Mouse (Mus musculus) heart, embryonic 13.5 days (tissue): ENCODE data around the gene Acsbg1. TPM values are rescaled to one million over a fixed set of nuclear protein-coding genes. Genes with fewer than 3 reads are reported as not detected.

Source experiments
- ATAC-seq: fragments of 200-750 bp; cut with Nextera tagmentation; 2 replicates; pipeline ENCODE4 v1.8.0; 2017; ENCODE audit warnings: moderate TSS enrichment; ENCODE audit not compliant: insufficient number of reproducible peaks, low FRiP score, low TSS enrichment; ENCODE audit errors: extremely low read depth
- H3K27ac ChIP-seq: fragments of 300-500 bp; sonication (generic); replicated peaks from 2 replicates; pipeline ENCODE4 v1.5.1; 2015; ENCODE audit warnings: moderate library complexity, mild to moderate bottlenecking, inconsistent platforms
- H3K27me3 ChIP-seq: fragments of 300-500 bp; sonication (generic); replicated peaks from 2 replicates; pipeline ENCODE4 v1.6.1; 2015; ENCODE audit warnings: mild to moderate bottlenecking, inconsistent platforms
- H3K36me3 ChIP-seq: fragments of 300-500 bp; sonication (generic); 2 replicates; pipeline ENCODE4 v1.6.1; 2015; ENCODE audit warnings: mild to moderate bottlenecking, inconsistent platforms
- H3K4me1 ChIP-seq: fragments of 300-500 bp; sonication (generic); 2 replicates; pipeline ENCODE4 v1.6.1; 2015; ENCODE audit warnings: inconsistent platforms
- H3K4me2 ChIP-seq: fragments of 300-500 bp; sonication (generic); 2 replicates; pipeline ENCODE4 v1.6.1; 2015; ENCODE audit warnings: inconsistent platforms, mild to moderate bottlenecking, moderate library complexity
- H3K4me3 ChIP-seq: fragments of 300-500 bp; sonication (generic); 2 replicates; pipeline ENCODE4 v1.5.1; 2015; ENCODE audit warnings: moderate library complexity, mild to moderate bottlenecking, inconsistent platforms
- H3K9ac ChIP-seq: fragments of 300-500 bp; sonication (generic); 2 replicates; pipeline ENCODE4 v1.6.1; 2015; ENCODE audit warnings: inconsistent platforms, mild to moderate bottlenecking, moderate library complexity
- H3K9me3 ChIP-seq: fragments of 300-500 bp; sonication (generic); 2 replicates; pipeline ENCODE4 v1.6.1; 2016; ENCODE audit warnings: inconsistent platforms
- WGBS: fragments of 180-500 bp; shearing (Covaris S2); methylation state at CpG from one replicate; pipeline ENCODE4 v1.1.7; 2015; ENCODE audit warnings: mixed read lengths; 5-methylcytosine and 5-hydroxymethylcytosine counted together
- polyA plus RNA-seq: library from polyadenylated mRNA; unstranded; fragments of >200 nt; fragmentation: Nextera tagmentation; extraction: Ambion mirVana; gene quantifications from 2 replicates; pipeline ENCODE4 v1.2.1, GENCODE M21; 2015

The Acsbg1 gene
- polyA plus RNA-seq, 1 experiment from 2014 or later: 0.09 TPM

DNA sequence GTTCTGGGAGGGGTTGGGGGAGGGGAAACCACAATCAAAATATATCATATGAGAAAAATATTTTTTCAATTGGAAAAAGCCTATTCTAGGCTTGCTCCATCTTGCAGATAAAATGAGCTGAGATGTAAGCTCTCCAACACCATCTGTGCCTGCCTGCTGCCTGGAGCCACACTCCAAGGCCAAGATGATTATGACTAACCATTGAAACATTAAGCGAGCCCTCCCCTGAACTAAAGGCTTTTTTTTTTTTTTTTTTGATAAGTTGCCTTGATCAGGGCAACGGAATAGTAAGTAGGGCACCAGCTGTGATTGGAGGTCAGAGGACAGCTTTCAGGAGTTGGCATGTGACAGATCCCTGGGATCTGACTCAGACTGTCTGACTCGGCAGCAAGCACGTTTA, 6.8 kb upstream of the Acsbg1 start:
- Histone ChIP-seq H3K27me3 (no peaks in the 10 kb centered on the region), H3K4me3 (no peak overlapping the region), H3K36me3 (no peaks in the 10 kb centered on the region), H3K9me3 (no peaks in the 10 kb centered on the region), H3K4me2 (no peak overlapping the region), H3K9ac (no peak overlapping the region), H3K4me1 (no peaks in the 10 kb centered on the region), H3K27ac (no peak overlapping the region)
- ATAC-seq: no peak
- WGBS: 79% methylated on average over 4 of the region's 4 CpGs

DNA sequence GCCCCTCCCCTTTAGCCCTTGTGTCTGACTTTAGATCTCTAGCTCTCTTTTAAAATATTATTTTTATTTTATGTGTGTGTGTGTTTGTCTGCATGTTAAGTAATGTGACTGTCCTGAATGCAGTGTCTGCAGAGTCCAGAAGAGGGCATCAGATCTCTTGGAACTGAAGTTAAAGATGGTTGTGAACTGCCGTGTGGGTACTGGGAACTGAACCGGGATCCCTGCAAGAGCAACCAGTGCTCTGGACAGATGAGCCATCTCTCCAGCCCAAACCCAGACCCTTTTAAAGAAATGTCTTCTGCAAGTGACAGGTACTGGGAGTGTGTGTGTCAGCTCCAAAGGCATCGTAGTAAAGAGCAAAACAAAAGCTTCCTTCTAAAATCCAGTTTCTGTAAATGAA, 4.4 kb upstream of the Acsbg1 start:
- Histone ChIP-seq H3K4me3 (no peak overlapping the region), H3K4me1 (peaks cover 8% of the 10 kb centered on the region), H3K9me3 (no peaks in the 10 kb centered on the region), H3K4me2 (no peak overlapping the region), H3K27ac (no peak overlapping the region), H3K36me3 (no peaks in the 10 kb centered on the region), H3K27me3 (no peaks in the 10 kb centered on the region), H3K9ac (no peak overlapping the region)
- 86% methylated on average over 3 of the region's 3 CpGs for WGBS
- no peak for ATAC-seq

DNA sequence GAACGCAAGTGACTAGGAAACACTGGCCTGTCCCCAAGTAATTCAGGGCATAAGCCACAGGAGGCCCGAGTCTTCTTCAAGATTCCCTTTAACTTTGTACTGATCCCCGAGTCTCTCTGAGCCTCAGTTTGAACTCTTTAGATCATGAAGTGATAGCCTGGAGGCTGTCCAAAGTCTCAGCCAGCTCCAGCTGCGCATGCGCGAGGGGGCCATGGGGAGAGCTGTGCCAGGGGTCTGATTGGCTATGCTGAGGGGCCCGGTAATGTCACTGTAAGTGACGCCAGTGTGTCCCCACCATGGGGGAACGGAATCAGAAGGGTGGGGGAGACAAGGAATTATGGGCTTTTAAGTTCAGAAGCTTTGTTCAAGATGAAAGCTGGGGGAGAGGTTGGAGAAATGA, 2.7 kb upstream of the Acsbg1 start:
- Histone ChIP-seq H3K4me1 (peaks cover 8% of the 10 kb centered on the region), H3K27ac (no peak overlapping the region), H3K27me3 (no peaks in the 10 kb centered on the region), H3K36me3 (no peaks in the 10 kb centered on the region), H3K4me3 (no peak overlapping the region), H3K9ac (no peak overlapping the region), H3K4me2 (no peak overlapping the region), H3K9me3 (no peaks in the 10 kb centered on the region)
- WGBS: 75% methylated on average over 9 of the region's 9 CpGs
- ATAC-seq: no peak

DNA sequence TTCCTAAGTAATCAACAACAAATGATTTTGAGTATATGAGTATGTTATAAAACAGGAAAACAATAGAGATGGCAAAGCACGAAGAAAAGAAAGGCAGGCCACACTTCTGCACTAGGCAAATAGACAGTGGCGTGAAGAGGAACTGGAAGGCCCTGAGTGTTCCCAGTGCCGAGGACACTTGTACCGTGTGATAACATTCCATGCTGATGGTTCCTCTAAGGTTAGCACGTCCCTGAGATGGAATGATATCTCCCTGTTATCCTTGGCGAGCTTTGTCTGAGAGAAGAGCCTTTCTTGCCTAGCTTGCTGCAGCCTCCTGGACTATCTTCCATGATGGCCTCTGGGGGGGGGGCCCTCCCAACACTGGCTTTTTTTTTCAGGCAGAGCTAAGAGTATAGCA, 2.9 kb downstream of the Acsbg1 start:
- Histone ChIP-seq H3K9ac (no peak overlapping the region), H3K4me2 (no peak overlapping the region), H3K27ac (no peak overlapping the region), H3K27me3 (no peaks in the 10 kb centered on the region), H3K4me1 (peaks cover 8% of the 10 kb centered on the region), H3K9me3 (no peaks in the 10 kb centered on the region), H3K4me3 (no peak overlapping the region), H3K36me3 (no peaks in the 10 kb centered on the region)
- 43% methylated on average over 6 of the region's 6 CpGs for whole genome bisulfite sequencing
- ATAC-seq: no peak

DNA sequence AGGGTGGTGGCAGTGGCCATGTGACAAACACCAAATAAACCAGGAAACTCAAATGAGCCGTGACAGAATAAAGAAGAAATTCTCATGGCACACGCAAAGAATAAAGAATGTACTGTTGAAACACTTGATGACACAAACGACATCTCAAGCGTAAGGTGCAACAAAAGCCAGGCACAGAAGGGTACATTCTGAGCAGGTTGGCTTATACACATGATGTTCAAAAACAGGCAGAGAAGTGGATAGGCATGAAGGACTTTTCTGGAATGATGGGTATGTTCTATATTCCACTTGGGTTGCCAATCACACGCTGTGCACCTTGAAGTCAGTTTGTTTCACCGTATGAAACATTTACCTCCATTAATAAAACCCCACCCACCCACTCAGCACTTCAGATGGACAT, 5.3 kb downstream of the Acsbg1 start:
- Histone ChIP-seq H3K9me3 (no peaks in the 10 kb centered on the region), H3K27me3 (no peaks in the 10 kb centered on the region), H3K4me1 (peaks cover 1% of the 10 kb centered on the region; the same call in 1 of the 2 replicates), H3K27ac (no peak overlapping the region), H3K36me3 (no peaks in the 10 kb centered on the region), H3K4me2 (no peak overlapping the region), H3K9ac (no peak overlapping the region), H3K4me3 (no peak overlapping the region)
- WGBS: 77% methylated on average over 6 of the region's 6 CpGs
- ATAC-seq: no peak

DNA sequence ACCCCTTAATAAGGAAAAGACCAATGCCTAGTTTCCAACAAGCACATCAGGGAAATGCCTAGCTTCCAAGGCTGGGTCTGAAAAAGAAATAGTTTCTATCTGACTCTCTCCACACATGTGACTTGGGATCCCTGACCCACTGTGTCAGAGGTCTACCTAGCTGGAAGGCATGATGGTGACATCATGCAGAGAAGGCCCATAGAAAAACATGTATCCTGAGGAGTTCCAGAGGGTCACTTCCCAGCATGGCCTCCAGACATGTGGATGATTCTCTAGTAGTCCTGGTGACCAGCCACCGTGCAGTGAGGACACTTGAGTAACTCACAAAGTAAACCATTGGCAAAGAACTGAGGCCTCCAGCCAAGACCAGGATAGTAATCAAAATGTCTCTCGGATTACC, 5.8 kb downstream of the Acsbg1 start:
- ATAC-seq: no peak
- 76% methylated on average over 2 of the region's 2 CpGs for WGBS
- no peaks in the 10 kb centered on the region for H3K9me3 ChIP-seq

DNA sequence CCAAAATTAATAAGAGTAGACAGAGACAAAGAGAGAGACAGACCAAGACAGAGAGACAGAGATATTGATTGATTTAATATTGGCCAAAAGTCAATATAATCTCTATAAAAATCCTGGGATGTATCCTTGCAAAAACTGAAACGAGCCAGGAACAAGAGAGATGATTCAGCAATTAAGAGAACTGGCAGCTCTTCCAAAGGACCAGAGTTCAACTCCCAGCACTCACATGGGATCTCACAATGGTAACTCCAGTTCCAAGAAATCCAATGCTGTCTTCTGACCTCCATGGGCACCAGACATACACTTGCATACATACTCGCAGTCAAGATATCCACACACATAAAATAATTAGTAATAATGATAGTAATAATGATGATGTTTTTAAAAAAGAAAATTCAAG, 8.9 kb downstream of the Acsbg1 start:
- Histone ChIP-seq H3K27ac (no peak overlapping the region), H3K4me2 (no peak overlapping the region), H3K4me3 (no peak overlapping the region), H3K9me3 (no peaks in the 10 kb centered on the region), H3K36me3 (no peaks in the 10 kb centered on the region), H3K4me1 (no peaks in the 10 kb centered on the region), H3K27me3 (no peaks in the 10 kb centered on the region), H3K9ac (no peak overlapping the region)
- WGBS: 71% methylated on average over 2 of the region's 2 CpGs
- no peak for ATAC-seq

More for the DNA sequence above, 5.8 kb downstream of the Acsbg1 start:
- Histone ChIP-seq H3K27me3 (no peaks in the 10 kb centered on the region), H3K4me1 (no peaks in the 10 kb centered on the region), H3K4me3 (no peak overlapping the region), H3K9ac (no peak overlapping the region), H3K4me2 (no peak overlapping the region), H3K27ac (no peak overlapping the region), H3K36me3 (no peaks in the 10 kb centered on the region)

DNA sequence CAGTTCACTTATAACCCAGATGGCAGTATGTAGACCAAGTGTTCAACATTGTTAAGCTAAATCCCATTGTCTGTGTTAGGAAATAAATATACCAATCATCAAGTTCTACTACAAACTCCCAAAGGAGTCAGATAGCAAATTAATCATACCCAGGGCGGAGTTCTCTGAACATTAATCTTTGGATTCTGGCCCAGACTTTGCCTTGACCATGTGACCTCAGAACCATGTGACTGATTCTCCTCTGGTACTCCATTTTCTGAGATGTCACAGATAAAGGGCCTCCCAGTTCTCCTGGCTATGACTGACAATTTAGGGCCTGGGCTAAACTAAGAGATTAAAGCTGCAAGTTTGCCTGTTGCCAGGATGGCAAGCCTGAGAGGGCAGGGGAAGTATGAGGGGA, 12.3 kb downstream of the Acsbg1 start:
- Histone ChIP-seq H3K27me3 (peaks cover 7% of the 10 kb centered on the region; the same call in 1 of the 2 replicates), H3K4me1 (no peaks in the 10 kb centered on the region), H3K4me2 (no peak overlapping the region), H3K4me3 (no peak overlapping the region), H3K27ac (no peak overlapping the region), H3K9ac (no peak overlapping the region), H3K36me3 (no peaks in the 10 kb centered on the region), H3K9me3 (no peaks in the 10 kb centered on the region)
- ATAC-seq: no peak
- WGBS: 71% methylated on average over 1 of the region's 1 CpGs

DNA sequence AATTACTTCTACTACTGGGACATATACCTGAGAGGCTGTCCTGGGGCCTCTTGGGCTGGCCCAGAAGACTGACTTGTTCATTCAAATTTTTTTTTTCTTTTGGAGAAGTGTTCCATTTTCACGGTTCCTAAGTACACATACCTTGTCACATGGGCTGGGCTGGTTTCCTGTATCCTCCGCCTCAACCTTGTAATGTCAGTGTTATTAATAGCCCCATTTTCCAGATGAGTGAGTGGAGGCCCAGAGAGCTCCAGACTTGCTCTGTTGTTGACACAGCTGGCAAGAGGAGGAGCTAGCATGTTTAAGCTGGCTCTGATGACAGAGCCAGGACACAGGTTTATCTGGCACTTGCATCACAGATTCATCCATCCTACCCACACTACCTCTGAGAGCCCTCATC, 14.2 kb downstream of the Acsbg1 start:
- Histone ChIP-seq H3K4me2 (no peak overlapping the region), H3K27me3 (peaks cover 11% of the 10 kb centered on the region; the same call in 1 of the 2 replicates), H3K9me3 (no peaks in the 10 kb centered on the region), H3K9ac (no peak overlapping the region), H3K4me1 (no peaks in the 10 kb centered on the region), H3K4me3 (no peak overlapping the region), H3K27ac (no peak overlapping the region), H3K36me3 (no peaks in the 10 kb centered on the region)
- 45% methylated on average over 2 of the region's 2 CpGs for WGBS
- ATAC-seq: no peak

DNA sequence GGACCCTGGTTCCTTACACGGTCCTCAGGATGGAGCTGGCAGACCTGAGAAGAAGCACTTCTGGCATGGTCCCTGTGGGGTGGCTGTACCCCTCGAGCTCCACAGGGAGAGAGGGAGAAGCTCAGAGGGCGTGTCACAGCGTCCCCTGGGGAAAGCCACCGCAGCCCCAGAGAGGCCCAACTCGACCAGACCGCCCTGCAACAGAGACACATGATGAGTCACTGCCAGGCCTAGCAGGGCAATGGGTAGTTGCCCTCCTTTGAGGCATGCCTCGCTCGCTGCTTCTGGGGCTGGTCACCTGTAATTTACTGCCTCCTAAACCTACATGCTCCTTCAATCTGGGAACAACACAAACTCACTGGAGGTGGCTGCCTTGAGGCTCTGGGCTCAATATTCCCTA, 15.4 kb downstream of the Acsbg1 start:
- ATAC-seq: no peak
- no peak overlapping the region for H3K4me2 ChIP-seq
- WGBS: 78% methylated on average over 9 of the region's 9 CpGs
- H3K27ac ChIP-seq: no peak overlapping the region
- H3K4me3 ChIP-seq: no peak overlapping the region
- H3K4me1 ChIP-seq: 0 out of 2 replicates have a peak, but pooled peaks cover 5% of the 10 kb centered on the region
- no peaks in the 10 kb centered on the region for H3K9me3 ChIP-seq
- no peaks in the 10 kb centered on the region for H3K36me3 ChIP-seq
- no peak overlapping the region for H3K9ac ChIP-seq
- peaks cover 11% of the 10 kb centered on the region; the same call in 1 of the 2 replicates for H3K27me3 ChIP-seq

DNA sequence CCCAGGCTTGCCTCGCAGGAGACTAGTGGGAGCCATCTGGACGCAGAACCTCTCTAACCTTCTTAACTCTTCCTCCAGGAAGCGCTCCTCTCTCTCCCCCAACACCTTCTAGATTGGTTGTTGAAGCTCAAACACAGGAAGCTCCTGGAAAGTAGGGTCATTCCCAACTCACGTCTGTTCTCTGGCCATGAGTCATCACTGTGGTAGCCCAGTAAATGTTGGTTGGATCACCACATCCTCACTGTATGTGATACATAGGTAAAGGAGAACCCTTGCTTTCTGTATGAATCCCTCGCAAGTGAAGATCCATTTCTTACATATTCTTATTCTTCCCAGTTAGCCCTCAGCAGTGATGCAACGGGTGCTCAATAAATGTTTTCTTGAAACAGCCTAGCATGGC, 16.1 kb downstream of the Acsbg1 start:
- Histone ChIP-seq H3K27ac (no peak overlapping the region), H3K36me3 (no peaks in the 10 kb centered on the region), H3K4me1 (0 out of 2 replicates have a peak, but pooled peaks cover 5% of the 10 kb centered on the region), H3K27me3 (peaks cover 11% of the 10 kb centered on the region; the same call in 1 of the 2 replicates), H3K4me3 (no peak overlapping the region), H3K4me2 (no peak overlapping the region), H3K9me3 (no peaks in the 10 kb centered on the region), H3K9ac (no peak overlapping the region)
- WGBS: 67% methylated on average over 6 of the region's 6 CpGs
- ATAC-seq: no peak

DNA sequence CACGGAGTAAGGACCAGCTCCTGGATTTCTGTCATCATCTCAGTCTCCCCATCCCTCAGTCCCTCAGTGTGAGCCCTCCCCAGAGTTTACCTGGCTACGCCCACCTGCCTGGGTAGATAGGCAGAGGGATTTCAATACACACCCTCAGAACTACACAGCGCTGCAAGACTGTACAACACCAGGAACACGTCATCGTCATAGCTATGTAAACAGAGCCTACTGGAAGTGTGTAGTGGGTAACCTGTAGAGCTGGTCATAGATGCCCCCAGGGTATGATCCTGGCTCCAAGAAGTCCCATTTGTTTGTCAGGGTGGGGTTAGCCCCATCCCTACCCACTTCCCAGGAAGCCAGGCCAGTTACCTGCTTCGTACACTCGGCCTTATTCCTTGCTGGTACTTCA, 18.5 kb downstream of the Acsbg1 start:
- H3K4me1 ChIP-seq: peaks cover 11% of the 10 kb centered on the region
- 81% methylated on average over 7 of the region's 7 CpGs for WGBS
- no peaks in the 10 kb centered on the region for H3K9me3 ChIP-seq
- no peak overlapping the region for H3K27ac ChIP-seq
- H3K36me3 ChIP-seq: no peaks in the 10 kb centered on the region
- no peak overlapping the region for H3K4me2 ChIP-seq
- H3K4me3 ChIP-seq: no peak overlapping the region
- no peak for ATAC-seq
- H3K27me3 ChIP-seq: peaks cover 11% of the 10 kb centered on the region; the same call in 1 of the 2 replicates
- H3K9ac ChIP-seq: no peak overlapping the region
